Mouse (Mus musculus) NIH3T3 (cell line): Measurements from ENCODE around the gene Il3.

Experiments
- DNase-seq: peaks from one replicate; pipeline ENCODE4 v3.0.0-alpha.2; 2012; ENCODE audit warnings: low read depth

Gene Il3

DNA sequence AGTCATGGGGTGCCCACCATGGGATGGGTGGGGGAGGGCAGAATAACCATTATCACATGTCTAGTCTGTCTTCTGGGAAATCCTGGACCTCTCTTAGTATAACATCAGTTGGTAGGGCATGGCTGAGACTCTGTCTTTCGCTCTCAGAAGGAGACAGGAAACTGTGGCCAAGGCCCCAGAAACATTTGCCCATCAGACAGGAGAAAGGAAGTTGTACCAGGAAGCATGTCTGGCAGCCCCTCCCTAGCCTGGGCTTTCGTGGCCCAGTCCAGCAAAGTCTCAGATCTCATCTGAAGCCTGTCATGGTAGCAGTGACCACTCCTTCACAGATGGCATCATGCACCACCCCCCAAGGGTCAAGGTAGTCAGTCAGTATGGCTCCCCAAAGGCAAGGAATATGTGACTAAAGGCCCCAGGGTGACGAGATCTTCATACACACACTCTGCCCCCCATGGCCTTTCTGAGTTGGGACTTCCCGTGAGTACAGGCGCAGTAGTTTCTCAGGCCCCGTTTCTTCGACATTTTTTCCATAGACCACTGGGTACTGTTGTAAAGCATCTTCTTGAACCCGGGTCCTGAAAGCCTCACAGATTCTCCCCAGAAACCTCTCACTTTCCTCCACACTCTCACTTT lies 20.9 kb upstream of the Il3 start:
- DNase-seq, result no peak

GRCm38 (mm10) chr11:54271437-54271949 lies 4.4 kb upstream of the Il3 start:
- DNase-seq, result no peak

DNA sequence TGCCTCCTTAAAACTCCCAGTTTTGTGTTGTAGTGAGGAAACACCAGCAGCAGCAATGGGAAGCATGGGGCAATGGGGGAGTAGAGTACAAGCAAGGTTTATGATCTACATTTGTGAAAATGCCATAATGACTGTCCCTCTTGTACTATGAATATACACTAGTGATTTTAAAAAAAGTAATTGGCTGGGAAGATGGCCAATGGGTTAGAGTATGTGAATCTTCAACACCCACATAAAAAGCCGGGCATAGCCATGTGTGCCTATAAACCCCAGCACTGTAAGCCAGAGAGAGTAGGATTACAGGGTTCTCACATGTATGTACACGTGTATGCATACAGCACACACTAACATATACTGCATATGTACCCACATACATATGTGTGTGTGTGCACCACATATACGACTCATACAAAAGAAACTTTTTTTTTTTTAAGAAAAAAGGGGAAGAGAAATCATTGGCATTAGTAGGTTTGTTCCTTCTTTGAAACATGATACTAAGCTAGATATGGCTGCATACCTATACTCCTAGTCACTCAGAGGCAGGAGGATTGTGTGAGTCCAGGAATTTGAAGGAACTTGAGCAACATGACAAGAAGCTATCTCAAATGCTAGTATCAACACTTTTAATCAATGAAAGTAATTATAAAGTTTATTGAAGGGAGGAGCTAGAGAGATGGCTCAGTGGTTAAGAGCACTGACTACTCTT lies 2.3 kb upstream of the Il3 start:
- peak; percentile 37 for DNase-seq

DNA sequence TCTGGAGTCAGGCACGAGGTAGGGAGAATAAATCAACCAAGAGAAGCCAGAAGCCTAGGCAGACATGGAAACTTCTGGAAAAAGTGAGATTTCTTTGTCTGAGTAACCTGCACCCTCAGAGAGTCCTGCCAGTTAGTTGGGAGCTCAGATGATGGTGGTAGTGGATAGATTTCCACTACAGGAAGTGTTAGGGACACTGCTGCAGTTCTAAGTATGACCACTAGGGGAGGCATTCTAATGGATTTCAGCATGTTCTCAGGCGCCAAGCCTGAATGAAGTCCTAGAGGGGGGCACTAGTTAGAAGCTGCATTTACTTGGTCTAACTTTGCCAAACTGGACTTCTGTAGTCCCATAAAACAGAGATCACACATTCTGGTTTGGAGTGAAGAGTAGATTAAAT lies 2.5 kb downstream of the Il3 start:
- DNase-seq, result peak; percentile 71

DNA sequence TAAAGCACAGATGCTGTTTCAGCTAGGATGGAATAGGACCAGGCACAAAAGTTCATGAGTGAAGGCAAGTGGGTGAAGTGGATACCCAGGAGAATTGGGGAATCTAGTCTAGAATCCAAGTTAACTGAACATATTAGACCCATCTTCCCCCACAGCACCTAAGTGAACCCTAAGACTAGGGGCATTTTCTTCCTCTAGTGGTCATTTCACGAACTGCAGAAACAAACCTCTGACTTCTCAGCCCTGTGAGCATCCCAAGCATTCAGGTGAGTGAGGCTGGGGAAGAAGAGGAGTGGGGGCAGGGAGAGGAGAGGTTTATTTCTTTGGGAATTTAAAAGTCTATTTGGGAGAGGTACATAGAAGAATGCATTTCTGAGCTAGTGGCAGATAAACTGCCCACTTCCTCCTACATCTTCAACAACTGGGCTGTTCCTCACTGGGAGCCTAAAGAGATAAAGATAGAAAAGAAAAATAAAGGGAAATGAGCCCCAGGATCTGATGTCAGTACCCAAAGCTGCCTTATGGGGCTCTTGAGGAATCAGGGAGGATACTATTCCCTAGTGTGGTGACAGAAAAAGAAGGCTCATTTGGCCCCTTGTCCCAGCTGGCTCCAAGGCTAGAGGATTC lies 3.6 kb downstream of the Il3 start:
- DNase-seq, result peak; percentile 9

GRCm38 (mm10) chr11:54256624-54257376 lies 10.3 kb downstream of the Il3 start:
- DNase-seq, result peak; percentile 81

- DNase-seq, result peak; percentile 70
These were observed 13.0 kb downstream of the Il3 start for GRCm38 (mm10) chr11:54254114-54254513.

DNA sequence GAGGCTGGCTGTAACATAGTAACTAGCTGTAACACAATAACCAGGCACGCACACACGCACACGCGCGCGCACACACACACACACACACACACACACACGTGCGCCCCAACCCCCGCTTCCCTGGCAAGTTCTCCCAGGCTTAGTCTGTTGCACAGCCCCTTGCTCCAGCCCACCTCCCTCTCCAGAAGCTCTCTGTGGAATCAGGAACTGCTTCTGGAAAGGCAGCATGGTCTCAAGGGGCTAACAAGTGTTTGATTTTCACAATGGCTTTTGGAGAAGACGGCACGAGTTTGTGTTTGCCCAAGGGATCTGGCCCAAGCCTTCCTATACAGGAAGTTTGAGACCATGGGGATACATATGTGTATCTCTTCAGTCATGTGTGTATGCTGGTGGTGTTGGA lies 16.5 kb downstream of the Il3 start:
- DNase-seq, result no peak

- DNase-seq, result no peak
These were observed 17.3 kb downstream of the Il3 start for GRCm38 (mm10) chr11:54249748-54250147.

DNA sequence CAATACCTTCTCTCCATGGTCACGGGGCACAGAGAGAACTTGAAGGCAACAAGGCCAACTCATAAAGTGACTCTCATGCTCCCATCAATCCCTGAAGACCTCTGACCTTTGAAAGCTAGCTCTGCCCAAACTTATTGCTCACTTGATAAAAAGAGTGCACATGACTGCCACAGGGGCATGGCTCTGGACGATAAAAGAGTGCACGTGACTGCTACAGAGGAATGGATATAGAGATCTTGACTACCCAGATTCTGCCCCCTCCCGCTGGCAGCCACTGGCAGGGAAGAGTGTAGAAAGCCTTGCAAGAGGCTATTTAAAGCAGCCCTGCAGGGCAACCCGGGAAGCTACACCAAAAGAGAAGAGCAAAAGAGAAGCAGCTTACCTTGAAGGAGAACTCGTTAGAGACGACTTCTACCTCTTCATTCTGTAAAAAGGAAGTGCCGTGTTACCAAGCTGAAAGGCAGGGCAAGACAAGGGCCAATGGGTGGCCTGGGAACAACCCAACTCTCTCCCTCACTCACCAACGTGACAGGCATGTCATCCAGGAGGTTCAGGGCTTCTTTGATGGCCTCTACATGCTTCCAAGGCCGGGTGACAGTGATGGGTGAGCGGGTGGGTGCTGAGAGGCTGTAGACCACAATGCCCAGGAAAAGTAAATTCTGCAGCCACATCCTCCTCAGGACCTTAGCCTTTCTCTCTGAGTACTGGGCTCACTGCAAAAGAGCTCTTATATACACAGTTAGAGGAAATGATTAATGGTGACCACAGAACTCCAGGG lies 17.9 kb downstream of the Il3 start, which contains the start of gene Csf2:
Gene Csf2 (minus strand): TSS at position 728 of the 778 bp plus-strand sequence.
- DNase-seq, result no peak

DNA sequence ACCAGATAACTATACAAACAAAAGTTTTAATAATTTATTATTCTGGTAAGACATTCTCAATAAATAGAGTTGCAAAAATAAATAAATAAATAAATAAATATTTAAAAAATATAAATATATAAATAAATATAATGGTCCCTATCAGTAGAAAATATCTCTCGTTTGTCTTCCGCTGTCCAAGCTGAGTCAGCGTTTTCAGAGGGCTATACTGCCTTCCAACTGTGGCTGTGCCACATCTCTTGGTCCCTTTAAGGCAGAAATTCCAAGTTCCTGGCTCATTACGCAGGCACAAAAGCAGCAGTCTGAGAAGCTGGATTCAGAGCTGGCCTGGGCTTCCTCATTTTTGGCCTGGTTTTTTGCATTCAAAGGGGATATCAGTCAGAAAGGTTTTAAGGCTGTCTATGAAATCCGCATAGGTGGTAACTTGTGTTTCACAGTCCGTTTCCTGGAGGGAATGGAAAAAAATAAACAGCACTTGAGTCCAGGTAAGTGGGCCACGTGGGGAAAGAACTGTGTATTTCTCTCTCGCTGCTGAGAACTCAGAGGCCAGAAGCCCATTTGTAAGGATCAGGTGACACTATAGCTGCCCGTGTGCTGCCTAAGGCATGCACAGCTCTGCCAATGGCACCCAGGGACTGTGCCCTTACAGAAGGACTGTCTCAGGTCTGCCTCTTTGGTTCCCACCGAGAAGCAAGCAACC lies 19.7 kb downstream of the Il3 start:
- no peak for DNase-seq

DNA sequence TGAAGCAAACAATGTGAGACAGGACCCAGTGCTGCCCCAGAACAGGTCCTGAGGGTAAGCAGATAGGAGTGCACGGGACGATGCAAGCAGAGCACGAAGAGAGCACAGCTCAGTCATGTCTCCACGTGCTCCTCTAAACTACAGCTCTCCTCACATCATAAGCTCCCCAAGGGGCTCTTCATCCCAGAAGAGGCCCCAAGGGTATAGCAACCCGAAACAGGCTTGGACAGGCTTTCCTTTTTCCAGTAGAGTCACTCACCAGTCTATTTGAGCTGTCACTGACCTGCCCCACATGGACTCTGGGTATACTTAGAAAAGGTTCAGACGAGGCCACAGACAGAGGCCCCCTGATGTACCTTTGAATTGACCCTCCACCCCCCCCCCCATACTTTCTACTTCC lies 22.6 kb downstream of the Il3 start:
- no peak for DNase-seq

DNA sequence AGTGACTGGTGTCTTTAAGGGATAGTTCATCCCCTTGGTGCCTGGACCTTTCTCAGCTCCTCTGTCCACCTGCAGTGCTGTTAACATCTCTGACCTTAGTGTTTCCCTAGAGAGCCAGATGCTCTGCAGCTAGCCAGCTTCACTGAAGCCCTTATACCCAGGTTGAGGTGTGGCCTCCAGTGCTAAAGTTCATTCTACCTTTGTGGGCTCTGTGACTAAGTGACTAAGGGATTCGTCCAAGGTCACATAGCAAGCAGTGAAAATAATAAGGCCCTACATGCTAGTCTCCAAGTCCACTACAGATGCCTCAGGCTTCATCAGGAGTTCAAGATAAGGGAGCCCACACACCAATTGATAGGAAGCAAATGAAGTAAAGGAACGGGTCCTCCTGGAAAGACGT lies 24.6 kb downstream of the Il3 start:
- no peak for DNase-seq

- peak; percentile 68 for DNase-seq
These were observed 30.1 kb downstream of the Il3 start for GRCm38 (mm10) chr11:54236939-54237338.

GRCm38 (mm10) chr11:54227478-54227877 lies 39.6 kb downstream of the Il3 start:
- DNase-seq, result no peak

GRCm38 (mm10) chr11:54224475-54224986 lies 42.5 kb downstream of the Il3 start:
- peak; percentile 63 for DNase-seq

DNA sequence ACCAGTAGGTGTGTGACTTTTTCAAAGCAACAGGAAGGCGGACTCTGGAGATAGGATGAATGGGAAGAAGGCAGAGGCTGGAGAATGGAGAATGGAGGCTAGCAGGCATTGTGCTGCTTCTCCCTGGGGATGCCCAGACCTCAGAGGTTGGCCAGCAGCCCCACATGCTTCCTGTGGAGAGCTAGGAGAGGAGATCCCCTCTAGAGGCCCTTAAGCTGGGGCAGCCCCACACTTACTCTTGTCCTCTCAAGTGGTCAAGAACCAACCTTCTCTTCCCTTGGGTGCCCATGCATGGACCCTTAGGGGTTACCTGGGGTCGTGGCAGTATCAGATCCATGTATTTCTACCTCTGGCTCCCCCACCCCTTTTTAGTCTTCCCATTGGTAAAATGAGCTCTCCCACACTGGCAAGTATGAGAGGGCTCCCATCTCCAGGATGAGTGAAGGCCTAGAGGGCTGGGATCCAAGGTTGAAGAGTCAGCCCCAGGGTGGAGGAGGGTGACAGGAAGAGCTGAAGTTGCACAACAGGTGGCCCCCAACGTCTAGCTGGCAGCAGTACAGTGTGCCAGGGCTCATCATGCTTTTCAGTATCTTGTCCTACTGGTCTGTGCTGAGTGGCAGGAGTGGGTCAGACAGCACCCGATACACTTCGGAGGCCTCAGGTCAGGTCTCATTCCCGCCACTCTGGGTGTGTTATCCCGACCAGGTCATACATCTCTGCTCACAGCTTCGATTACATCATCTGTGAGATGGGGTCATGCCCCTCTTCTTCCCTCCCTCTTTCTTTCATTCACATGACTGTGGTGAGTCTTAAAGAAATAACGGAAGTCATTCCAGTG lies 43.2 kb downstream of the Il3 start:
- peak; percentile 35 for DNase-seq

DNA sequence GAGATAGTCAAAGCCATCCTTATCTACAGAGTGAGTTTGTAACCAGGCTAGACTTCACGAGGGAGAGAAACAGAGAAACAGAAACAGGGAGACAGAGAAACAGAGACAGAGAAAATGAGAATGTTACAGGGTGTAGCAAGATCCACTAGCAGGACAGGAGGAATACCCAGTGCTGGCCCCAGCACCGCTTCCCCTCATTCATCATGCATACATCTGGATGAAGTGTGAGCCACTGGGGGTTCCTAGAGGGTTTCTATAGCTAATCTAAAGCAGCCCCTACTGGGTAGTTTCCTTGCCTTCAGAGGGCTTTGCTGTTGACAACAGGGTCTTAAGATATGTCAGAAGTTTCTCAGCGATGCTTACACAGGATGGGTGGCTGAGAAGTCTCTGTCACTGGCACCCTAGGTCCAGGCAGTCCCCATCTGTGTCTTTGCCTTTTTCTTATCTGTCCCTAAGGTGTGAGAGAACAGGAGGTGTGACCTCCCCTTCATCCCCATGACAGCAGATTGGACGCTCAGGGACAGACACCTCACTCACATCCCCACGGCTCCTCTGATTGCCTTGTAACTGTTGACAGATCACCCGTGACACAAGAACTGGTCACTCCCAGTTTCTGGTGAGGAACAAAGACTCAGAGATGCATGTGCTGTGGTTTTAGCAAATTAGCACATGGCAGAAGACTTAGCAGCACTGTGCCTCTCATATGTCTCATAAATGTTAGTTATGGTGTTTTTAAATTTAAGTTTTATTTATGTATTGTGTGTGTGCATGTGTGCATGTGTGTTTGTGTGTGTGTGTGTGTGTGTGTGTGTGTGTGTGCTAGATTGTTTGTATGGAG lies 47.0 kb downstream of the Il3 start:
- no peak for DNase-seq

GRCm38 (mm10) chr11:54219191-54219590 lies 47.9 kb downstream of the Il3 start:
- DNase-seq, result peak; percentile 11
